Mouse (Mus musculus) CH12.LX (cell line): ENCODE data around the gene Lurap1l. TPM values are rescaled to one million over a fixed set of nuclear protein-coding genes. Genes with fewer than 3 reads are reported as not detected.

Source experiments
- DNase-seq: peaks from one replicate; pipeline ENCODE4 v3.0.0-alpha.2; 2013; ENCODE audit errors: extremely low read depth
- H3K27ac ChIP-seq: 2 replicates; pipeline ENCODE4 v1.5.1; 2012; ENCODE audit warnings: low read depth, mild to moderate bottlenecking, control low read depth, moderate library complexity; ENCODE audit not compliant: insufficient read depth
- H3K27me3 ChIP-seq: replicated peaks from 2 replicates; pipeline ENCODE3; 2012; ENCODE audit warnings: inconsistent platforms
- H3K36me3 ChIP-seq, 2 experiments: replicated peaks in 1 of 2; 2 replicates each; pipeline versions ENCODE3 to v1.6.1; 2012; ENCODE audit warnings: inconsistent platforms in 1 of 2, low read length in 1 of 2, mild to moderate bottlenecking in 1 of 2, mixed read lengths in 1 of 2, moderate library complexity in 1 of 2; ENCODE audit not compliant: control insufficient read depth in 1 of 2, insufficient read depth in 1 of 2
- H3K4me1 ChIP-seq, 2 experiments: 2 replicates each; pipeline ENCODE4 v1.6.1; 2012; ENCODE audit warnings: inconsistent platforms in 1 of 2, moderate library complexity in 1 of 2; ENCODE audit not compliant: insufficient read depth in 2 of 2, control insufficient read depth in 1 of 2
- H3K4me2 ChIP-seq: 2 replicates; pipeline ENCODE4 v1.6.1; 2012; ENCODE audit warnings: low read depth, mild to moderate bottlenecking, control low read depth; ENCODE audit not compliant: poor library complexity, insufficient read depth, severe bottlenecking
- H3K4me3 ChIP-seq, 3 experiments: fragments of 150-350 bp in 1 of 3; sonication (generic) in 1 of 3; replicated peaks in 1 of 3; 2 replicates each; pipeline versions ENCODE3 to v1.5.1; 2011 to 2012; ENCODE audit warnings: low read depth in 2 of 3, low read length in 2 of 3, mild to moderate bottlenecking in 2 of 3, moderate library complexity in 2 of 3, control low read depth in 1 of 3, improper control_type of control experiment in 1 of 3, inconsistent platforms in 1 of 3, mixed read lengths in 1 of 3; ENCODE audit not compliant: poor library complexity in 1 of 3
- H3K79me2 ChIP-seq: replicated peaks from 2 replicates; pipeline ENCODE4 v1.6.1; 2012; ENCODE audit warnings: mild to moderate bottlenecking, moderate library complexity; ENCODE audit not compliant: control insufficient read depth, poor library complexity, insufficient read depth, severe bottlenecking; ENCODE audit errors: extremely low read depth
- H3K9ac ChIP-seq: 2 replicates; pipeline ENCODE4 v1.6.1; 2012; ENCODE audit warnings: low read depth, mild to moderate bottlenecking, control low read depth, moderate library complexity; ENCODE audit not compliant: insufficient read depth
- H3K9me3 ChIP-seq: replicated peaks from 2 replicates; pipeline ENCODE3; 2012; ENCODE audit warnings: low read length, inconsistent platforms, mixed read lengths
- JUN ChIP-seq: IDR thresholded peaks from 2 replicates; pipeline ENCODE4 v1.6.1; 2011; ENCODE audit warnings: low read depth, mild to moderate bottlenecking, low read length, improper control_type of control experiment, moderate library complexity; ENCODE audit not compliant: insufficient read depth
- MEF2A ChIP-seq: IDR thresholded peaks from 2 replicates; pipeline ENCODE4 v1.6.1; 2014; ENCODE audit warnings: low read depth, mild to moderate bottlenecking, inconsistent platforms, low read length, improper control_type of control experiment, borderline replicate concordance
- MYC ChIP-seq: IDR thresholded peaks from 2 replicates; pipeline ENCODE4 v1.6.1; 2011; ENCODE audit warnings: low read depth, mild to moderate bottlenecking, improper control_type of control experiment, low read length
- NELFE ChIP-seq: IDR thresholded peaks from 2 replicates; pipeline ENCODE4 v1.6.1; 2011; ENCODE audit warnings: low read depth, low read length, improper control_type of control experiment
- RAD21 ChIP-seq: IDR thresholded peaks from 2 replicates; pipeline ENCODE4 v1.6.1; 2011; ENCODE audit warnings: low read depth, mild to moderate bottlenecking, low read length, improper control_type of control experiment, moderate library complexity
- SIN3A ChIP-seq: IDR thresholded peaks from 2 replicates; pipeline ENCODE4 v1.6.1; 2012; ENCODE audit warnings: low read length, improper control_type of control experiment, inconsistent platforms
- TBP ChIP-seq: conservative IDR thresholded peaks from 2 replicates; pipeline ENCODE4 v1.6.1; 2011; ENCODE audit warnings: low read depth, low read length, improper control_type of control experiment
- UBTF ChIP-seq: IDR thresholded peaks from 2 replicates; pipeline ENCODE4 v1.6.1; 2012; ENCODE audit warnings: low read depth, mild to moderate bottlenecking, inconsistent platforms, low read length, improper control_type of control experiment, moderate library complexity
- USF1 ChIP-seq: IDR thresholded peaks from 2 replicates; pipeline ENCODE4 v1.6.1; 2014; ENCODE audit warnings: low read depth, mild to moderate bottlenecking, inconsistent platforms, low read length, improper control_type of control experiment
- ZKSCAN1 ChIP-seq: IDR thresholded peaks from 2 replicates; pipeline ENCODE4 v1.6.1; 2012; ENCODE audit warnings: low read depth, inconsistent platforms, low read length, improper control_type of control experiment, borderline replicate concordance
- ZMIZ1 ChIP-seq: IDR thresholded peaks from 2 replicates; pipeline ENCODE4 v1.6.1; 2012; ENCODE audit warnings: low read depth, mild to moderate bottlenecking, inconsistent platforms, low read length, improper control_type of control experiment
- dilution Hi-C: fragments of 300-500 bp; cut with MboI; formaldehyde crosslinking; loops from 2 replicates; pipeline ENCODE4 v1.14.3; 2020; ENCODE audit warnings: low sequenced_read_pairs; ENCODE audit not compliant: extremely low pct_unique_long_range_greater_than_20kb, extremely low pct_ligation_motif_present
- in situ Hi-C: fragments of 300-500 bp; cut with MboI; formaldehyde crosslinking; loops from 3 replicates; pipeline ENCODE4 v1.14.3; 2019; ENCODE audit warnings: low sequenced_read_pairs, low pct_ligation_motif_present, low pct_unique_long_range_greater_than_20kb, mixed read lengths
- polyA plus RNA-seq: library from polyadenylated mRNA; unstranded; fragments of >175 nt; gene quantifications from 2 replicates; pipeline ENCODE4 v1.2.1, GENCODE M21; 2012; ENCODE audit warnings: low read depth; ENCODE audit not compliant: insufficient read length
- total RNA-seq, 2 experiments: library from RNA; depleted of rRNA; stranded (reverse); fragments of 300-350 nt in 1 of 2; fragments of >200 nt in 1 of 2; gene quantifications; 2 replicates each; pipeline ENCODE4 v1.2.3; 2012 to 2014

The Lurap1l gene
- total and polyA plus RNA-seq, 3 experiments, result not detected

DNA sequence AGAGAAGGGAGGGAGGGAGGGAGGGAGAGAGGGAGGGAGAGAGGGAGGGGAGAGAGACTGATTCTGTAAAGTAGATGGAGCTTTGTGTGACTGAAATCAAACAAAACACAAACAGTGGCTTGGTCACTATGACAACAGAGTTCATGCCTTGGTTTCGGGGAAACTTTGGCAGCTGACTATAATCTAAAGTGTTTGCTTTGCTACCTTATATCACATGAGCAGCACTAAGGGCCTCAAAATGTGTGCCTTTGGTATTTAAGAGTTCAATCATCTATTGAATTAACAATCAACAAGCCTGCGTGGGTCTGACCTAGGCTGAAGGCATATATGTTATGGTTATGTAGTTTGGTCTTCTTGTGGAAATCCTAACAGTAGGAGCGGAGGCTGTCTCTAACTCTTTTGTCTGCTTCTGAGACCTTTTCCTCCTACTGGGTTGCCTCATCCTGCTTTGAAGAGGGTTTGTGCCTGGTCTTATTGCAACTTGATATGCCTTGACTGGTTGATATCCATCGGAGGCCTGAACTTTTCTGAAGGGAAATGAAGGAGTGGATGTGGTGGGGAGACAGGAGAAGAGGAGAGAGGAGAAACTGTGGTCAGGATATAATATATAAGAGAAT lies 15.1 kb upstream of the Lurap1l start (continued):
- TF ChIP-seq TBP, result no peak
- TF ChIP-seq, all 38 proteins: peak for 0

DNA sequence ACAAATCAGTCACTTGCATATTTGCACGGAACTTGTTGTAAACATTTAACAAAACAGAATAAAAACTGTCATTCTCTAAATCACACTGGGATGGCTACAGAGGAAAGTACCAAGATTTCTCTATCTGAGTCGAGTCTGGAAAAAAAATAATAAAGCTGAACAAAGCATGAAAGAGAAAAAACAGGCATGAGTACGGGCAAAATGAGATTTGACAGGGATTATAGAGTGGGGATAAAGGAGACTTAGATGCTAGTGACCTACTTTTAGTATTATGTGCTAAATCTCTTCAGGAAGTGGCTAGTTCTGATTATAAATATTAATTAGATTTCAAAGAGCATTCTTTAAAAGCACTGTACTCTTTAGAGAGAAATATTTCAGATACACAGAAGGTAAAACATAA lies 3.7 kb upstream of the Lurap1l start:
- DNase-seq, result no peak
- Histone ChIP-seq H3K4me2 (no peak overlapping the region), H3K27ac (no peak overlapping the region), H3K4me1 (no peaks in the 10 kb centered on the region), H3K9ac (no peak overlapping the region), H3K36me3 (no peaks in the 10 kb centered on the region), H3K9me3 (peaks cover 36% of the 10 kb centered on the region), H3K79me2 (no peaks in the 10 kb centered on the region), H3K27me3 (no peaks in the 10 kb centered on the region), H3K4me3 (no peak overlapping the region)
- dilution Hi-C loops, result no loop called here
- TF ChIP-seq USF1, result no peak
- no peak for TF ChIP-seq MEF2A
- TF ChIP-seq SIN3A, result no peak
- TF ChIP-seq TBP, result no peak
- no peak for TF ChIP-seq RAD21
- no peak for TF ChIP-seq NELFE
- TF ChIP-seq JUN, result no peak
- in situ Hi-C loops, result no loop called here

DNA sequence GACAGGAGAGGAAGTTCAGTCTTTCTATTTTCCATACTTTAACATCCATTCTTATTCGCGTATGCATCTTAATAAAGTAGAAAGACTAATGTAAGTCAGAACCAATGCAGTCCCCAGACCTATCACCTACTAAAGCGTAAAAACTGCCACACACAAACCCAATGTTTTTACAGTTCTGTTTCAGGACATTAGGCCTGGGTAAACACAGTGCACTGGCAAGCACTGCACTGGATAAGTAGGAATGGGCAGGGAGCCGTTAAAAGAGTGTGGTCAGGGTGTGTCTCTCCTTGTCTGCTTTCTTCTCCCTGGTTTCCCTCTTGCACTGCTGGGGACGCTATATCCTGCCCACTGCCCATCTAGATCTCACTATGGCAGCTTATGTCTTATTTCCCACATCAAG lies 2.5 kb upstream of the Lurap1l start:
- DNase-seq, result no peak
- in situ Hi-C loops, result no loop called here
- no peaks in the 10 kb centered on the region for H3K79me2 ChIP-seq
- no peak overlapping the region for H3K4me2 ChIP-seq
- H3K4me3 ChIP-seq, result no peak overlapping the region
- H3K9ac ChIP-seq, result no peak overlapping the region
- H3K4me1 ChIP-seq, result no peaks in the 10 kb centered on the region
- H3K9me3 ChIP-seq, result peaks cover 34% of the 10 kb centered on the region
- TF ChIP-seq SIN3A (no peak), ZKSCAN1 (no peak), MYC (no peak), UBTF (no peak), MEF2A (no peak), ZMIZ1 (no peak)
- TF ChIP-seq, all 38 proteins: peak for 0
- dilution Hi-C loops, result no loop called here
- H3K27ac ChIP-seq, result no peak overlapping the region
- H3K36me3 ChIP-seq, result no peaks in the 10 kb centered on the region
- no peaks in the 10 kb centered on the region for H3K27me3 ChIP-seq
